Comparison of ENCODE assay signal across 16 mouse cellular contexts in genomic region chr2:181765251-181765650, GRCm38 (mm10). TPM values are rescaled to one million over a fixed set of nuclear protein-coding genes. Genes with fewer than 3 reads are reported as not detected.
A peak's percentile ranks its signal among the peaks of the same experiment; 100 is the strongest.
DNase-seq lines count a peak whose midpoint lies in the region; ATAC-seq and TF ChIP-seq lines count a peak whose summit lies in the region.
"Had no signal": no experiment of that assay in that cellular context is flagged by ENCODE, and none has a peak within 500 bp of the region (broad histone marks: within the 10 kb centered on the region; RNA-seq: fewer than 3 reads in every experiment).

No protein-coding gene starts in this region.

- TF ChIP-seq CTCF in layer of hippocampus, adult 2 months (conservative IDR thresholded peaks at IDR 0.05) = no peak

- no peaks in the 10 kb centered on the region for H3K36me3 ChIP-seq in hindbrain, embryonic 11.5 days (ENCODE audit: control insufficient read depth, insufficient read depth, low read length)
- no peaks in the 10 kb centered on the region for H3K36me3 ChIP-seq in midbrain, embryonic 13.5 days
- H3K36me3 ChIP-seq in liver, embryonic 11.5 days (ENCODE audit: control insufficient read depth, insufficient read depth, low read length) = no peaks in the 10 kb centered on the region
- H3K36me3 ChIP-seq: embryonic facial prominence, embryonic 13.5 days; heart, embryonic 13.5 days; liver, embryonic 13.5 days had no signal

- H3K4me1 ChIP-seq in hindbrain, embryonic 11.5 days (replicated peaks; ENCODE audit: control insufficient read depth, insufficient read depth, low read length) = no peaks in the 10 kb centered on the region; the same call in 1 of the 2 replicates
- H3K4me1 ChIP-seq in midbrain, embryonic 13.5 days (replicated peaks) = peaks cover 72% of the 10 kb centered on the region
- no peaks in the 10 kb centered on the region for H3K4me1 ChIP-seq in liver, embryonic 11.5 days (replicated peaks; ENCODE audit: control insufficient read depth, insufficient read depth, low read length)
- H3K4me1 ChIP-seq: heart, embryonic 13.5 days; liver, embryonic 13.5 days had no signal

- H3K4me3 ChIP-seq in layer of hippocampus, adult 2 months = no peak overlapping the region
- peak overlapping the region; percentile 42 for H3K4me3 ChIP-seq in hindbrain, embryonic 11.5 days (ENCODE audit: low read depth, low read length)
- peak overlapping the region; percentile 67 for H3K4me3 ChIP-seq in midbrain, embryonic 13.5 days (replicated peaks)
- H3K4me3 ChIP-seq in liver, embryonic 11.5 days (ENCODE audit: low read depth, low read length) = no peak overlapping the region
- H3K4me3 ChIP-seq: embryonic facial prominence, embryonic 13.5 days; heart, embryonic 13.5 days; liver, embryonic 13.5 days had no signal

- H3K4me2 ChIP-seq in hindbrain, embryonic 11.5 days (replicated peaks; ENCODE audit: low read depth, low read length) = peak overlapping the region; percentile 61
- peak overlapping the region; percentile 82 for H3K4me2 ChIP-seq in midbrain, embryonic 13.5 days (replicated peaks)
- H3K4me2 ChIP-seq in liver, embryonic 11.5 days = no peak overlapping the region
- H3K4me2 ChIP-seq: embryonic facial prominence, embryonic 13.5 days; heart, embryonic 13.5 days; liver, embryonic 13.5 days had no signal

- no peak for ATAC-seq in hindbrain, embryonic 11.5 days (ENCODE audit: low FRiP score)
- ATAC-seq in midbrain, embryonic 13.5 days = no peak
- ATAC-seq in liver, embryonic 11.5 days (replicated peaks; ENCODE audit: low FRiP score) = no peak
- ATAC-seq: lung, postnatal 0 days had no signal

- no peaks in the 10 kb centered on the region for H3K27me3 ChIP-seq in hindbrain, embryonic 11.5 days (ENCODE audit: control insufficient read depth, insufficient read depth, low read length)
- H3K27me3 ChIP-seq in midbrain, embryonic 13.5 days = no peaks in the 10 kb centered on the region
- H3K27me3 ChIP-seq in liver, embryonic 11.5 days (replicated peaks; ENCODE audit: control insufficient read depth, insufficient read depth, low read length) = peaks cover 12% of the 10 kb centered on the region; the same call in 1 of the 2 replicates

- no peaks in the 10 kb centered on the region for H3K9me3 ChIP-seq in hindbrain, embryonic 11.5 days (ENCODE audit: control insufficient read depth, low read length)
- H3K9me3 ChIP-seq in midbrain, embryonic 13.5 days = no peaks in the 10 kb centered on the region
- H3K9me3 ChIP-seq in liver, embryonic 11.5 days (ENCODE audit: control insufficient read depth, low read length) = no peaks in the 10 kb centered on the region
- H3K9me3 ChIP-seq: embryonic facial prominence, embryonic 13.5 days; heart, embryonic 13.5 days; liver, embryonic 13.5 days had no signal

- WGBS in hindbrain, embryonic 11.5 days = 65% methylated on average over 4 of the region's 4 CpGs
- 31% methylated on average over 4 of the region's 4 CpGs for WGBS in midbrain, embryonic 13.5 days
- WGBS in liver, embryonic 11.5 days = 78% methylated on average over 4 of the region's 4 CpGs

- peak overlapping the region; percentile 97; the same call in 1 of the 2 replicates for H3K27ac ChIP-seq in layer of hippocampus, adult 2 months
- peak overlapping the region; percentile 98 for H3K27ac ChIP-seq in hindbrain, embryonic 11.5 days (ENCODE audit: low read depth, low read length)
- peak overlapping the region; percentile 96 for H3K27ac ChIP-seq in midbrain, embryonic 13.5 days
- H3K27ac ChIP-seq in liver, embryonic 11.5 days (ENCODE audit: low read depth, low read length) = no peak overlapping the region
- H3K27ac ChIP-seq: embryonic facial prominence, embryonic 13.5 days; heart, embryonic 13.5 days; liver, embryonic 13.5 days had no signal

- DNase-seq in layer of hippocampus, adult 2 months (ENCODE audit: low spot score in 2 of 2) = no peak
- no peak for DNase-seq in layer of hippocampus, adult 11-12 months (ENCODE audit: low spot score)
- DNase-seq in hindbrain, embryonic 11.5 days (ENCODE audit: low spot score) = peak; percentile 25
- DNase-seq in lung, postnatal 14 days = no peak
- DNase-seq in urinary bladder, postnatal 14 days (ENCODE audit: low spot score) = no peak
- no peak for DNase-seq in liver, embryonic 11.5 days (ENCODE audit: low spot score)
- no peak for DNase-seq in kidney, postnatal 36 days
- DNase-seq: liver, embryonic 13.5 days; right cerebral cortex, postnatal 25 days; thymus, adult 18-20 months had no signal

- peak overlapping the region; percentile 68 for H3K9ac ChIP-seq in hindbrain, embryonic 11.5 days (ENCODE audit: low read depth, low read length)
- peak overlapping the region; percentile 66 for H3K9ac ChIP-seq in midbrain, embryonic 13.5 days (replicated peaks)
- no peak overlapping the region for H3K9ac ChIP-seq in liver, embryonic 11.5 days (ENCODE audit: low read depth, low read length)
- H3K9ac ChIP-seq: embryonic facial prominence, embryonic 13.5 days; heart, embryonic 13.5 days; liver, embryonic 13.5 days had no signal

RNA-seq across cellular contexts. Expression of gene Myt1, which starts 2.1 kb away (rescaled TPM):
- 10 to 100 TPM; 32.3 to 34.0 TPM for total RNA-seq in layer of hippocampus, adult 2 months (2021)
- 38.7 and 39.3 TPM in 2 replicates for polyA plus RNA-seq in hindbrain, embryonic 11.5 days (2014; fragmentation: Nextera tagmentation; extraction: Ambion mirVana)
- 46.9 and 49.2 TPM in 2 replicates for polyA plus RNA-seq in midbrain, embryonic 13.5 days (2015; fragmentation: Nextera tagmentation; extraction: Ambion mirVana)
- polyA plus RNA-seq in liver, embryonic 11.5 days (2014; fragmentation: Nextera tagmentation; extraction: Ambion mirVana) = 0.03 and 0.06 TPM in 2 replicates
- total RNA-seq: megakaryocyte-erythroid progenitor cell, adult 5-6 weeks had no signal
- polyA plus RNA-seq: liver, embryonic 13.5 days; lung, postnatal 0 days had no signal

RNA-seq across cellular contexts. Expression of gene Oprl1, which starts 50.4 kb away (rescaled TPM):
- 10 to 100 TPM; 44.8 to 45.0 TPM for total RNA-seq in layer of hippocampus, adult 2 months (2021)
- polyA plus RNA-seq in hindbrain, embryonic 11.5 days (2014; fragmentation: Nextera tagmentation; extraction: Ambion mirVana) = 21.6 and 24.3 TPM in 2 replicates
- polyA plus RNA-seq in midbrain, embryonic 13.5 days (2015; fragmentation: Nextera tagmentation; extraction: Ambion mirVana) = 82.3 and 83.9 TPM in 2 replicates
- polyA plus RNA-seq in liver, embryonic 11.5 days (2014; fragmentation: Nextera tagmentation; extraction: Ambion mirVana) = 2.0 and 3.2 TPM in 2 replicates
- total RNA-seq: gastrocnemius, postnatal 4 days had no signal

Comparison
In these comparisons a context has a peak if more than half of its experiments do, and no peak if none do; other contexts are left out.
1. H3K4me3 ChIP-seq: peak in hindbrain, embryonic 11.5 days (single experiment) and midbrain, embryonic 13.5 days (single experiment); none in layer of hippocampus, adult 2 months (single experiment) and liver, embryonic 11.5 days (single experiment).
2. RNA of gene Myt1, which starts 2.1 kb away (polyA plus RNA-seq): 46.9 to 49.2 TPM in midbrain, embryonic 13.5 days and 38.7 to 39.3 TPM in hindbrain, embryonic 11.5 days; 0.03 to 0.06 TPM in liver, embryonic 11.5 days; every median in the first group is over 10 times any median in the second.